In the genomic region with DNA sequence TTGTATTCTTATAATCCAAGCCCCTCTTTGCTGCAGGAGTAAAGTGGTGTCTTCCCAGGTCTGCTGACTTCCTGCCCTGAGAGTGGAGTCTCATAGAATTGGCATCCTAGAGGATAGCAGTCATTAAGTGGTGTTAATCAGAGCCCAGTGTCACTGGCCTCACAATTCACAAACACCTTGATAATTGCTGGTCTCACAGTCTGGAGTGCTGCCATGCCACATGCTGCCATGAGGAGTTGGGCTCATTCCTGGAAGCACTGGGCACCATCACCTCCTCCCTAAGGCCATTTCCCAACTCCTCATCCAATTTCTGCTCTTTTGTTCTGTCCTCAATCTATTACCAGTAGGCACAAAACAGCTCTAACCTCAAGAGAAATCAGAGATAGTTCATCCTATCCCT, we compare ENCODE assay signal across 33 mouse cellular contexts. TPM values are rescaled to one million over a fixed set of nuclear protein-coding genes. Genes with fewer than 3 reads are reported as not detected.
DNase-seq lines count a peak whose midpoint lies in the region; ATAC-seq lines count a peak whose summit lies in the region.
"Had no signal": no experiment of that assay in that cellular context is flagged by ENCODE, and none has a peak within 500 bp of the region (broad histone marks: within the 10 kb centered on the region; RNA-seq: fewer than 3 reads in every experiment).

No protein-coding gene starts in this region.

- ATAC-seq in cerebellum, adult (ENCODE audit: insufficient number of reproducible peaks, low FRiP score, low TSS enrichment): no peak
- ATAC-seq in heart, embryonic 11.5 days (replicated peaks; ENCODE audit: insufficient number of reproducible peaks, low FRiP score, low TSS enrichment): no peak
- ATAC-seq: forebrain, postnatal 0 days; inflammation-experienced regulatory T-cells, adult 6 months; midbrain, embryonic 16.5 days had no signal

- no peak overlapping the region for H3K27ac ChIP-seq in heart, embryonic 11.5 days (ENCODE audit: low read depth, low read length)
- H3K27ac ChIP-seq: embryonic facial prominence, embryonic 10.5 days; embryonic facial prominence, embryonic 15.5 days; forebrain, embryonic 12.5 days; hindbrain, embryonic 10.5 days; hindbrain, embryonic 15.5 days; limb, embryonic 12.5 days; liver, embryonic 15.5 days; neural tube, embryonic 12.5 days; stomach, postnatal 0 days had no signal

- H3K9ac ChIP-seq in heart, embryonic 11.5 days (ENCODE audit: low read depth, low read length): no peak overlapping the region
- H3K9ac ChIP-seq: embryonic facial prominence, embryonic 15.5 days; forebrain, embryonic 12.5 days; forebrain, postnatal 0 days; hindbrain, embryonic 15.5 days; limb, embryonic 12.5 days; liver, embryonic 15.5 days; lung, embryonic 14.5 days; neural tube, embryonic 12.5 days had no signal

- H3K4me2 ChIP-seq in heart, embryonic 11.5 days: no peak overlapping the region
- H3K4me2 ChIP-seq: forebrain, embryonic 12.5 days; midbrain, embryonic 11.5 days had no signal

- no peaks in the 10 kb centered on the region for H3K9me3 ChIP-seq in heart, embryonic 11.5 days (replicated peaks; ENCODE audit: control insufficient read depth, low read length)
- H3K9me3 ChIP-seq: embryonic facial prominence, embryonic 10.5 days; embryonic facial prominence, embryonic 15.5 days; forebrain, embryonic 12.5 days; G1E; hindbrain, embryonic 10.5 days; hindbrain, embryonic 15.5 days; limb, embryonic 12.5 days; liver, embryonic 15.5 days; neural tube, embryonic 12.5 days had no signal

- H3K36me3 ChIP-seq in heart, embryonic 11.5 days (ENCODE audit: control insufficient read depth, insufficient read depth, low read length): peaks cover 4% of the 10 kb centered on the region; the same call in 1 of the 2 replicates
- H3K36me3 ChIP-seq: neural tube, embryonic 12.5 days had no signal

- H3K4me3 ChIP-seq in heart, embryonic 11.5 days (ENCODE audit: low read depth, low read length): no peak overlapping the region
- H3K4me3 ChIP-seq: embryonic facial prominence, embryonic 15.5 days; forebrain, embryonic 12.5 days; hindbrain, embryonic 10.5 days; limb, embryonic 12.5 days; neural tube, embryonic 12.5 days had no signal

- DNase-seq in cerebellum, adult 9-11 months: peak; percentile 44
- peak; percentile 67 to 71 for DNase-seq in heart, adult 18-20 months
- DNase-seq in heart, adult 9 months (ENCODE audit: low spot score in 2 of 2): peak; percentile 38 to 56
- peak; percentile 29 for DNase-seq in heart, postnatal 4 days
- no peak for DNase-seq in left cerebral cortex, postnatal 10 days (ENCODE audit: extremely low spot score in 1 of 2, low spot score in 2 of 2)
- DNase-seq: adrenal gland, postnatal 14 days; cerebellum, adult 9-10 months; forebrain, postnatal 0 days; gastrocnemius, postnatal 25 days; kidney, adult 11 months; kidney, postnatal 14 days; layer of hippocampus, adult 9-11 months; lung, embryonic 14.5 days; lung, postnatal 14 days; right cerebral cortex, adult 18-20 months; right cerebral cortex, postnatal 4 days; thymus, adult 18-20 months; thymus, postnatal 25 days had no signal

- intact Hi-C loops in left cerebral cortex, postnatal 10 days (cut with DNase I): no loop called here

- H3K27me3 ChIP-seq in heart, embryonic 11.5 days (ENCODE audit: control insufficient read depth, insufficient read depth, low read length): no peaks in the 10 kb centered on the region
- H3K27me3 ChIP-seq: embryonic facial prominence, embryonic 15.5 days; forebrain, embryonic 12.5 days; hindbrain, embryonic 15.5 days; limb, embryonic 12.5 days; liver, embryonic 15.5 days; neural tube, embryonic 12.5 days had no signal

- H3K4me1 ChIP-seq in heart, embryonic 11.5 days (ENCODE audit: control insufficient read depth, insufficient read depth, low read length): peaks cover 27% of the 10 kb centered on the region

RNA-seq across cellular contexts. Expression of gene Tom1, which starts 2.1 kb away (rescaled TPM):
- total RNA-seq in heart, adult 18-20 months (2021): 10 to 100 TPM; 57.9 to 63.7 TPM
- polyA plus RNA-seq in heart, embryonic 11.5 days (2014; fragmentation: Nextera tagmentation; extraction: Ambion mirVana): 35.8 and 40.6 TPM in 2 replicates
- 10 to 100 TPM; 70.7 to 73.3 TPM for total RNA-seq in heart, postnatal 4 days (2021)
- total RNA-seq in left cerebral cortex, postnatal 10 days (2021): 10 to 100 TPM; 34.4 to 42.1 TPM

RNA-seq across cellular contexts. Expression of gene Hmgxb4, which starts 42.5 kb away (rescaled TPM):
- 10 to 100 TPM; 10.1 to 10.6 TPM for total RNA-seq in heart, adult 18-20 months (2021)
- polyA plus RNA-seq in heart, embryonic 11.5 days (2014; fragmentation: Nextera tagmentation; extraction: Ambion mirVana): 21.3 and 31.7 TPM in 2 replicates
- total RNA-seq in heart, postnatal 4 days (2021): 10 to 100 TPM; 23.0 to 26.4 TPM
- total RNA-seq in left cerebral cortex, postnatal 10 days (2021): 10 to 100 TPM; 27.5 to 28.1 TPM

RNA-seq across cellular contexts. Expression of gene Hmox1, which starts 57.8 kb away (rescaled TPM):
- total RNA-seq in heart, adult 18-20 months (2021): 10 to 100 TPM; 10.3 to 17.5 TPM
- polyA plus RNA-seq in heart, embryonic 11.5 days (2014; fragmentation: Nextera tagmentation; extraction: Ambion mirVana): 9.5 and 17.2 TPM in 2 replicates
- total RNA-seq in heart, postnatal 4 days (2021): 10 to 100 TPM; 15.0 to 16.6 TPM
- 1 to 10 TPM; 4.6 to 4.7 TPM for total RNA-seq in left cerebral cortex, postnatal 10 days (2021)

Comparison
In these comparisons a context has a peak if more than half of its experiments do, and no peak if none do; other contexts are left out.
1. DNase-seq: peak in cerebellum, adult 9-11 months (single experiment), heart, adult 18-20 months (2 of 2), heart, adult 9 months (2 of 2) and heart, postnatal 4 days (single experiment); none in left cerebral cortex, postnatal 10 days (0 of 2).